Mouse (Mus musculus) midbrain, embryonic 12.5 days (tissue): ENCODE results near the gene Slc16a3. TPM values are rescaled to one million over a fixed set of nuclear protein-coding genes. Genes with fewer than 3 reads are reported as not detected.

ENCODE experiments used
- ATAC-seq: fragments of 200-750 bp; cut with Nextera tagmentation; 2 replicates; pipeline ENCODE4 v1.8.0; 2017; ENCODE audit warnings: low read depth, moderate TSS enrichment, moderate library complexity; ENCODE audit not compliant: low FRiP score
- H3K27ac ChIP-seq: fragments of 300-500 bp; sonication (generic); replicated peaks from 2 replicates; pipeline ENCODE4 v1.5.1; 2016; ENCODE audit warnings: mild to moderate bottlenecking
- H3K27me3 ChIP-seq: fragments of 300-500 bp; sonication (generic); 2 replicates; pipeline ENCODE4 v1.6.1; 2016; ENCODE audit warnings: mild to moderate bottlenecking
- H3K36me3 ChIP-seq: fragments of 300-500 bp; sonication (generic); 2 replicates; pipeline ENCODE4 v1.6.1; 2016
- H3K4me1 ChIP-seq: fragments of 300-500 bp; sonication (generic); 2 replicates; pipeline ENCODE4 v1.6.1; 2016
- H3K4me2 ChIP-seq: fragments of 300-500 bp; sonication (generic); replicated peaks from 2 replicates; pipeline ENCODE4 v1.6.1; 2016; ENCODE audit warnings: mild to moderate bottlenecking, moderate library complexity
- H3K4me3 ChIP-seq: fragments of 300-500 bp; sonication (generic); 2 replicates; pipeline ENCODE4 v1.5.1; 2016; ENCODE audit warnings: mild to moderate bottlenecking
- H3K9ac ChIP-seq: fragments of 300-500 bp; sonication (generic); replicated peaks from 2 replicates; pipeline ENCODE4 v1.6.1; 2016; ENCODE audit warnings: mild to moderate bottlenecking, moderate library complexity
- H3K9me3 ChIP-seq: fragments of 300-500 bp; sonication (generic); 2 replicates; pipeline ENCODE4 v1.6.1; 2016; ENCODE audit warnings: mild to moderate bottlenecking
- WGBS: fragments of 180-500 bp; shearing (Covaris S2); methylation state at CpG from one replicate; pipeline ENCODE4 v1.1.7; 2016; 5-methylcytosine and 5-hydroxymethylcytosine counted together
- polyA plus RNA-seq: library from polyadenylated mRNA; unstranded; fragments of >200 nt; fragmentation: Nextera tagmentation; extraction: Ambion mirVana; gene quantifications from 2 replicates; pipeline ENCODE4 v1.2.1, GENCODE M21; 2016

Slc16a3 gene
- polyA plus RNA-seq, 1 experiment from 2014 or later = 27.1 TPM

DNA sequence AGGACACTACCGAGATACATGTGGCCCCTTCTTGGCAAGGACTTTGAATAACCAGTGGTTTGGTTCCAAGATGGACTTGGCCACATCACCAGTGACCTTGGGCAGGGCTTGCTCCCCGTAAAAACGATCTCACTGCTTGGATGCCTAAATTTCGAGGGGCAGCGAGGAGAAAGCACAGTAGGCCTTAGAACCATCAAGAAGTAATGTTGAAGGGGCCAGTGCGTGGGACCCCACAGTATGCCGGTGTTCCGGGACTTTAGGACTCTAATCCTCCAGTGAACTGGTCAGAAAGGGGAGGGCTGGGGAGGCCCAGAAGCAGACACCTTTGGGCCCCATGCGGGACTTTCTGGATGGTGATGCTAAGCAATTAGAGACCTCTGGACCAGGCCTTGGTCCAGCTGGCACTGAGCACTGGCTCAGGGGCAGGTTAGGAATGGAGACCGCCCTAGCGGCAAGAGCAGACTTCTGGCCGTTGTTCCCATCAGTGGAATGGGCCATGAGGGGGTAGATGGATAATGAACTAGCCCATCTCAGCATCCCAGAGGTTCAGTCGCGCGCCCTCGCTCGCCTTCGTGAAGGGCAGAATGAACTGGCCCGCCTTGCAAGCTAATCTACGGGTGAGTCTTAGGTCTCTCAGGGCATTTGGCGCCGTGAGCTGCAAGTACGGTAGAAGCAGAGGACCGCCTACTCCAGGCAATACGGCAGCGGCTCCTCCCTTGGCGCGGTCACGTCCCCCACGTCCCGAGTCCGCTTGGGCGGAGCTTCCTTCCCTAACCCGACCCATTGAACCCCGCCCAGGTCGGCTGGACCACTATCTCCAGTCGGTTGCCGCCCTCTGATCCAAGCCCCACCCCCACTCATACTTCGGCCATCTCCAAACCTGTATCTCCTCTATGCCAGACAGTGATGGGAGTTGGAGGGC, 2.3 kb downstream of the Slc16a3 start:
- ATAC-seq = peak; percentile 86
- Histone ChIP-seq H3K27me3 (peaks cover 36% of the 10 kb centered on the region), H3K9ac (peak overlapping the region; percentile 39), H3K4me2 (peak overlapping the region; percentile 66), H3K4me1 (peaks cover 38% of the 10 kb centered on the region), H3K27ac (peak overlapping the region; percentile 77), H3K4me3 (peak overlapping the region; percentile 48), H3K9me3 (no peaks in the 10 kb centered on the region), H3K36me3 (peaks cover 2% of the 10 kb centered on the region; the same call in 1 of the 2 replicates)
- 2% methylated on average over 39 of the region's 39 CpGs for WGBS

DNA sequence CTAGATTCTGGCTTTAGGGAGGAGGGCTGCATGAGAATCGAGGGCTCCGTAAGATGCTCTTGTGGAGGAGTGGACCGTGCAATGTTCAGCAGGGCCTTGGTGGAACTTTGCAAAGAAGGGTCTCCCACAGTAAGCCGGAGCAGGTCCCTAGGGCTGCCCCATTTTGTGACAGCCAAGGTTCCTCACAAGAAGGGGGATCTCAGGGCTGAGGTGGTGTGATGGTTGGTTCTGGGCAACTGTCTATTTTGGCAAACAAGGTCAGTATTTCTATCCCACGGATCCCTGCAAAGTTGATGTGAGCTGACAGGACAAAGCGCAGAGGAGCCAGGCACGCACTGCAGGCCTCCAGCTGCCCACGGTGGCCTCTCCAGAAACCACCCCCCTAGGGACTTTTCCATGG, 3.0 kb downstream of the Slc16a3 start:
- Histone ChIP-seq H3K36me3 (peaks cover 9% of the 10 kb centered on the region), H3K9me3 (no peaks in the 10 kb centered on the region), H3K9ac (peak overlapping the region; percentile 39), H3K4me2 (peak overlapping the region; percentile 66), H3K4me1 (peaks cover 38% of the 10 kb centered on the region), H3K4me3 (peak overlapping the region; percentile 48), H3K27me3 (peaks cover 36% of the 10 kb centered on the region), H3K27ac (peak overlapping the region; percentile 77)
- 14% methylated on average over 8 of the region's 8 CpGs for WGBS
- ATAC-seq = peak; percentile 35

DNA sequence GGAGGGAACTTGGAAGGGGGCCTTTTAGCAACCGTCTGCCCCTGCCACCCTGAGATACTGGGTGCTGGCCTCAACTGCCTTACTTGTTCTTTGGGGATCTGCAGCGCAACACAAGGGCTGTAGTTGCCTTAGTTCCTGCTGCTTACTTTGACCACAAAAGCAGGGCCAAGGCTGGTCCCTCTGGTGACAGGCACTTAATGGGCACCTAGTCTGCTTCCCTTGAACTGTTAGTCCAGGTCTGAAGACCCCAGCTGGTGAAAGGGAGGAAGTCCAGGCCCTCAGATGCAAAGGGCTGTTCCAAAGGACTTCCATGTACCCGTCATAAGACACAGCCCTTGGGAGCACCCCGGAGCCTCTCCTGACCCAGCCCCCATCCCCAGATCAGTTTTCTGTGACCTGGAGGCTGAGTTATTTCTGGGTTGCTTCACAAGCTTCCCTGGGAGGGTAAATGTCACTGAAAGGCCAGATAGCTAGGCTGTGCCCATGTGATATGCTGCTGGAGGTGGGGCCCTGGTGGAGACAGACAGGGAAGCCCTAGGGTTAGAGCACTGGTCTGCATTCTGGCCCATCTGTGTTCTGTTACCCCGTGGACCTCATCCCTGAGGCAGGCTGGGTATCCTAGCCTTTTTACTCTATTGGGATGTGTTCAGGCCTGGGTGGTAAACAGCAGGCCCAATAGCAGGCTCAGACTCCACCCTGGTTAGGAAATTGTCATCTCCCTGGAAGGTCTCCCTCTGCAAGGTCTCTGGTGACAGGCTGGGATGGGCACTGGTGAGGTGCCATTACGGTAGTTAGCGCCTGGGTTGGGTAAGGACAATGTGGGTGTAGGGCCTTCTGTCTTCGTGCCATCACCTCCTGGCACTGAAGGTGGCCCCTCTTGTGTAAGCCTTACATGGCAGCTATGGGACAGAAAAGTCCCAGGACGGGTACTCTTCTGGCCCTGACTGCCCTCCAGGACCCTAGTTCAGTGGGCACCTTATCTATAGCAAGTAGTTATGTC, 3.8 kb downstream of the Slc16a3 start:
- no peaks in the 10 kb centered on the region for H3K9me3 ChIP-seq
- H3K9ac ChIP-seq = no peak overlapping the region
- peak overlapping the region; percentile 66 for H3K4me2 ChIP-seq
- WGBS = 81% methylated on average over 9 of the region's 9 CpGs
- peaks cover 38% of the 10 kb centered on the region for H3K4me1 ChIP-seq
- H3K27me3 ChIP-seq = peaks cover 34% of the 10 kb centered on the region
- 0 out of 2 replicates have a peak overlapping the region, but pooled peaks have one; percentile 15 for H3K27ac ChIP-seq
- no peak for ATAC-seq
- peak overlapping the region; percentile 48; the same call in 1 of the 2 replicates for H3K4me3 ChIP-seq
- H3K36me3 ChIP-seq = peaks cover 17% of the 10 kb centered on the region

DNA sequence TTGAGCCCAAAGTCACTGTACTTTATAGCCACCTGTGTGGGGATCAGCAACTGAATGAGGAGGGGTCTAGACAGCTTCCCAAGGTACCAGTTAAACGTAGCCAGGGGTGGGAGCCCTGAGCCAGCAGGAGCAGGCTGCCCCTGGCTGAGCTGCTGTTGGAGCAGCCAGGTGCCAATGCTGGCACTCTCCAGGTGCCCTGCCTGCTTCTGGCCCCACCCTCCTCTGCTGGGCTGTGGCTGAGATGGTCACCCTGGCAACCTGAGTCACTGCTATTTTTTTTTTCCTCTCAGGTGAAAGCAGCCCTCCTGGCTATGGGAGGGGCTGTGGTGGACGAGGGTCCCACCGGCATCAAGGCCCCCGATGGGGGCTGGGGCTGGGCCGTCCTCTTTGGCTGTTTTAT, 6.7 kb downstream of the Slc16a3 start:
- WGBS = 90% methylated on average over 5 of the region's 5 CpGs
- Histone ChIP-seq H3K36me3 (peaks cover 39% of the 10 kb centered on the region), H3K27ac (no peak overlapping the region), H3K4me1 (peaks cover 22% of the 10 kb centered on the region), H3K4me2 (no peak overlapping the region), H3K27me3 (peaks cover 6% of the 10 kb centered on the region), H3K9ac (no peak overlapping the region), H3K9me3 (no peaks in the 10 kb centered on the region), H3K4me3 (no peak overlapping the region)
- no peak for ATAC-seq

DNA sequence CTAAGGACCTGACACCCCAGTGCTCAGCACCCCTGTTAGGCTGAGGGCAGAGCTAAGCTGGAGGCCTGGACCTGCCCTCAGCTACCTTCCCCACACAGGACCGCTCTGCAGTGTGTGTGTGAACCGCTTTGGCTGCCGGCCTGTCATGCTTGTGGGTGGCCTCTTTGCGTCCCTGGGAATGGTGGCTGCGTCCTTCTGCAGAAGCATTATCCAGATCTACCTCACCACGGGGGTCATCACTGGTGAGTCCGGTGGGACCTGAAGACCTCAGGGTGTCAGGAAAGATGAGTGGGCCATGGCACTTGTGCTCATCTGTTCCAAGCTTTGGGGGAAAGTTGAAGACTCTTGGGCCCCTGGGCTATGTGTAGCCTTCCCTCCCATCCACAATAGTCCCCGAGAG, 7.4 kb downstream of the Slc16a3 start:
- peaks cover 45% of the 10 kb centered on the region for H3K36me3 ChIP-seq

DNA sequence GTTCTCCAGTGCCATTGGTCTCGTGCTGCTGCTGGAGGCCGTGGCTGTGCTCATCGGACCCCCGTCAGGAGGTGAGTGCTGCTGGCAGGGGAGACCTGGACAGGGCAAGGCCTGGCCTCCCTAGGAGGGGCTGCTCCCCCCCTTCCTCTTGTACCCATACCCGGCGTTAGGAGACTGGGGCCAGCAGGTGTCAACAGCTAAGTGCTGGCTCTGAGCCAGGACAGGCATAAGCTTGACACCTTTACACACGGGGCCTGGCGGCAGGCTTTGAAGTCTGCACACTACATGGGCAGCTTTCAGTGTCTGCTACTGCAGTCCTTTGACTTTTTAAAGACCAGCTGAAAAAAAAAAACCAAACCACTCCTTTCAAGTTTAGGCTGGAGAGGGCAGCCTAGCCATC, 8.8 kb downstream of the Slc16a3 start:
- Histone ChIP-seq H3K27ac (no peak overlapping the region), H3K9ac (no peak overlapping the region), H3K4me1 (peaks cover 2% of the 10 kb centered on the region), H3K4me2 (no peak overlapping the region), H3K36me3 (peaks cover 57% of the 10 kb centered on the region), H3K9me3 (no peaks in the 10 kb centered on the region), H3K27me3 (no peaks in the 10 kb centered on the region), H3K4me3 (no peak overlapping the region)
- WGBS = 84% methylated on average over 8 of the region's 8 CpGs
- no peak for ATAC-seq

More for the DNA sequence above, 7.4 kb downstream of the Slc16a3 start:
- Histone ChIP-seq H3K9me3 (no peaks in the 10 kb centered on the region), H3K9ac (no peak overlapping the region), H3K27me3 (no peaks in the 10 kb centered on the region), H3K4me3 (no peak overlapping the region), H3K27ac (no peak overlapping the region), H3K4me2 (no peak overlapping the region), H3K4me1 (peaks cover 14% of the 10 kb centered on the region)
- no peak for ATAC-seq
- 90% methylated on average over 8 of the region's 8 CpGs for WGBS

DNA sequence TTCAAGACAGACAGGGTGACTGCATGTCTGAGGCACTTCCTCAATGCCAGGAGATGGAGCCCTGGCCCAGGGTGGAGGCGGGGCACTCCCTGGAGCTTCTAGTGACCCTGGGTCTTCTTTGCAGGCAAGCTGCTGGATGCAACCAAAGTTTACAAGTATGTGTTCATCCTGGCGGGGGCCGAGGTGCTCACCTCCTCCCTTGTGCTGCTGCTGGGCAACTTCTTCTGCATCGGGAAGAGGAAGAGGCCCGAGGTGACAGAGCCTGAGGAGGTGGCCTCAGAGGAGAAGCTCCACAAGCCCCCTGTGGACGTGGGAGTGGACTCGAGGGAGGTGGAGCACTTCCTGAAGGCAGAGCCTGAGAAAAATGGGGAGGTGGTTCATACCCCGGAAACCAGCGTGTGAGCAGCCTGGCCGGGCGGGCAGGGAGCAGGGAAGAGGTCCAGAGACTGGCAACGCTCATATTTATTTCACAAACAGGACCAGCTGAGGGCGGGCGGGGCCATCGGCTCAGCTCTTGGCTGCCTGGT, 9.5 kb downstream of the Slc16a3 start:
- H3K36me3 ChIP-seq = peaks cover 64% of the 10 kb centered on the region
- no peak for ATAC-seq
- 78% methylated on average over 15 of the region's 15 CpGs for WGBS

DNA sequence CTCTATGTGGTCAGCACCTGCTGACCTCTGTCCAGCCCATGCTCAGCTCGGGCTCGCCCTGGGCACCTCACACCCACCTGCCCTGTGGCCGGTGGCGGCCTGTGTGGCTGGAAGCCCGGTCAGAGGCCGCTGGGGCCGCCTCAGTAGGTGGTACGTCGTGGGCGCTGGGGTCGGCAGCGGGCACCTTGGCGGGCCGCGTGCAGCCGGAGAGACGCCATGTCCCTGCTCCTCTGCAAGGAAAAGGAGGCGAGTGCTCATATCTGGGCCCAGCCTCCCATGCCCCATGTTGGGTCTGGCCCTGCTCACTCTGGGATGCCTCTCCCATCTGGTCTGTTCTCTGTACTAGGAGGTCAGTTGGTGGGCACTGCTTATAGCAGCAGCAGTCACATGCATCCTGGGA, 10.8 kb downstream of the Slc16a3 start:
- H3K27ac ChIP-seq = peak overlapping the region; percentile 39; the same call in 1 of the 2 replicates
- peaks cover 77% of the 10 kb centered on the region for H3K36me3 ChIP-seq
- H3K27me3 ChIP-seq = no peaks in the 10 kb centered on the region
- no peak overlapping the region for H3K4me3 ChIP-seq
- 89% methylated on average over 16 of the region's 18 CpGs for WGBS
- no peaks in the 10 kb centered on the region for H3K9me3 ChIP-seq
- no peaks in the 10 kb centered on the region for H3K4me1 ChIP-seq
- ATAC-seq = no peak
- H3K9ac ChIP-seq = no peak overlapping the region
- no peak overlapping the region for H3K4me2 ChIP-seq

More for the DNA sequence above, 9.5 kb downstream of the Slc16a3 start:
- Histone ChIP-seq H3K27ac (peak overlapping the region; percentile 39; the same call in 1 of the 2 replicates), H3K4me3 (no peak overlapping the region), H3K4me1 (no peaks in the 10 kb centered on the region; the same call in 1 of the 2 replicates), H3K9me3 (no peaks in the 10 kb centered on the region), H3K27me3 (no peaks in the 10 kb centered on the region), H3K9ac (no peak overlapping the region), H3K4me2 (no peak overlapping the region)

DNA sequence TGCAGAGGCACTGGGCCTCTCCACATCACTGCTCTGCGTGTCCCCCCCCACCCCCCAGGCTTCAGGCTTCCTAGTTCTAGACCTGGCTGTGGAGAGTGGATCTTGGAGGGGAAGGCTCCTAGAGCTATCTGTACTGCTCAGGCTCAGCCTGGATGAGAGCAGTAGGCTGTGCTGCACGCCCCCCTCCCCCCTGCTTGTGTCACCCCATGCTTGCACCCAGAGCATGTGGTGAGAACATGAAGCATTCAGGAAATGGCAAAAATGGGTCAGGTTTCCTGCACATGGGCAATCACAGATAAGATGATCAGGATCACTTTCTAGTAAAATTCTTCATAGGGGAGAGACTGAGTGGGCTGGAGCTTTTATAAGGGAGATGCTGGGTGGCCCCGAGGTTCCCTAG, 11.3 kb downstream of the Slc16a3 start:
- Histone ChIP-seq H3K4me3 (no peak overlapping the region), H3K9me3 (no peaks in the 10 kb centered on the region), H3K27ac (0 out of 2 replicates have a peak overlapping the region, but pooled peaks have one; percentile 15), H3K27me3 (no peaks in the 10 kb centered on the region), H3K36me3 (peaks cover 82% of the 10 kb centered on the region), H3K4me1 (no peaks in the 10 kb centered on the region), H3K9ac (no peak overlapping the region), H3K4me2 (no peak overlapping the region)
- 87% methylated on average over 3 of the region's 3 CpGs for whole genome bisulfite sequencing
- ATAC-seq = no peak

DNA sequence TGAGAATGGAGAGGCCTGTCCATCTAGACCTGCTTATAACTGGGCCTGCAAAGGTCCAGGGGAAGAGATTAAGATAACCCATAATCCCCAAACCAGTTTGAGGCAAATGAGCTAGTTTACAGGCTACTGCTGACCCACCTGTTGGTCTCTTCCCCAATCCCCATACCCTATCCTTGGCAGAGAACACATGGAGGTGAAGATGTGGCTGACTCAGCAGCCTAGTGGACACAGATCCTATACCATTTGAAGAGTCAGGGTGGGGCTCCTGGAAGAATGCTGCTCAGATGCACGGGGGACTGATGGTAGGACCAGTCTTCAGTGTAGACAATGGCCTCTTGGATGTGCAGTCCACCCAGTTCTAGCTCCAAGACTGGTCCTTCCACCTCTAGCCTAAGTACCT, 12.0 kb downstream of the Slc16a3 start:
- ATAC-seq = no peak
- H3K4me3 ChIP-seq = no peak overlapping the region
- H3K4me1 ChIP-seq = no peaks in the 10 kb centered on the region
- H3K9ac ChIP-seq = no peak overlapping the region
- WGBS = 52% methylated on average over 1 of the region's 1 CpGs
- H3K27me3 ChIP-seq = no peaks in the 10 kb centered on the region
- no peaks in the 10 kb centered on the region for H3K9me3 ChIP-seq
- no peak overlapping the region for H3K27ac ChIP-seq
- peaks cover 89% of the 10 kb centered on the region for H3K36me3 ChIP-seq
- no peak overlapping the region for H3K4me2 ChIP-seq

DNA sequence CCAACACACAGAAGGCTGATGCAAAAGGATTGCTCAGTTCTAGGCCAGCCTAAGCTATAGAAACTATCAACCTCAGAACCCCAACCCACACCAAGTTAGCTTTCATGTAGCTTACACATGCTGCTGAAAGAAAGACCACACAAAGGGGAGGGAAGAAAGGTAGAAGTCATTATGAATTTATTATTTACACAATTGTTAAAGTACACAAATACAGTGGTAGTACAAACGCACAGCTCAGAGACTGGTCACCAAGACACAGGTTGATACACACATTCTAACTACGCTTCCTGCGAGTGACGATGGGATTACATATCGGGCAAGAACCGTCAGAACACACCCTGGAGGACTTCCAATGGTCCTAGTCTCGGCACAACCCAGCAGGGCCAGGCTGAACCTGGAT, 13.3 kb downstream of the Slc16a3 start:
- no peaks in the 10 kb centered on the region for H3K4me1 ChIP-seq
- no peak overlapping the region for H3K4me2 ChIP-seq
- no peaks in the 10 kb centered on the region for H3K27me3 ChIP-seq
- WGBS = 85% methylated on average over 7 of the region's 7 CpGs
- H3K27ac ChIP-seq = no peak overlapping the region
- ATAC-seq = no peak
- no peaks in the 10 kb centered on the region for H3K9me3 ChIP-seq
- no peak overlapping the region for H3K9ac ChIP-seq
- peaks cover 90% of the 10 kb centered on the region for H3K36me3 ChIP-seq
- no peak overlapping the region for H3K4me3 ChIP-seq
